Mouse (Mus musculus): Measurements from ENCODE around the gene Cbx8. TPM values are rescaled to one million over a fixed set of nuclear protein-coding genes. Genes with fewer than 3 reads are reported as not detected.

The Cbx8 gene
- polyA plus RNA-seq, 1 experiment: 7.4 TPM

GRCm38 (mm10) chr11:119035686-119036165, 5.0 kb downstream of the Cbx8 start:
- no peak overlapping the region for H3K4me3 ChIP-seq (replicated peaks; ENCODE audit: control insufficient read depth, low read depth, low read length)
- TF ChIP-seq CTCF (IDR thresholded peaks at IDR 0.05; ENCODE audit: control insufficient read depth, insufficient read depth, low read length): no peak
- TF ChIP-seq POLR2A (IDR thresholded peaks at IDR 0.05; ENCODE audit: borderline replicate concordance, control insufficient read depth, low read depth, low read length): no peak
- WGBS: 10% methylated on average over 21 of the region's 21 CpGs
- H3K4me1 ChIP-seq (ENCODE audit: control insufficient read depth, insufficient read depth, low read length): no peaks in the 10 kb centered on the region
- no peak overlapping the region for H3K27ac ChIP-seq (ENCODE audit: control insufficient read depth, insufficient read depth, low read depth, low read length, poor library complexity)

GRCm38 (mm10) chr11:119035094-119035685, 5.6 kb downstream of the Cbx8 start:
- no peak overlapping the region for H3K27ac ChIP-seq (ENCODE audit: control insufficient read depth, insufficient read depth, low read depth, low read length, poor library complexity)
- no peak overlapping the region for H3K4me3 ChIP-seq (replicated peaks; ENCODE audit: control insufficient read depth, low read depth, low read length)
- H3K4me1 ChIP-seq (ENCODE audit: control insufficient read depth, insufficient read depth, low read length): no peaks in the 10 kb centered on the region
- WGBS: 8% methylated on average over 21 of the region's 21 CpGs
- TF ChIP-seq CTCF (IDR thresholded peaks at IDR 0.05; ENCODE audit: control insufficient read depth, insufficient read depth, low read length) (no peak), POLR2A (IDR thresholded peaks at IDR 0.05; ENCODE audit: borderline replicate concordance, control insufficient read depth, low read depth, low read length) (no peak)

GRCm38 (mm10) chr11:119034635-119035034, 6.1 kb downstream of the Cbx8 start:
- no peak overlapping the region for H3K4me3 ChIP-seq (replicated peaks; ENCODE audit: control insufficient read depth, low read depth, low read length)
- H3K4me1 ChIP-seq (ENCODE audit: control insufficient read depth, insufficient read depth, low read length): no peaks in the 10 kb centered on the region
- H3K27ac ChIP-seq (ENCODE audit: control insufficient read depth, insufficient read depth, low read depth, low read length, poor library complexity): no peak overlapping the region
- TF ChIP-seq POLR2A (IDR thresholded peaks at IDR 0.05; ENCODE audit: borderline replicate concordance, control insufficient read depth, low read depth, low read length): no peak
- TF ChIP-seq CTCF (IDR thresholded peaks at IDR 0.05; ENCODE audit: control insufficient read depth, insufficient read depth, low read length): no peak
- WGBS: 18% methylated on average over 19 of the region's 19 CpGs

DNA sequence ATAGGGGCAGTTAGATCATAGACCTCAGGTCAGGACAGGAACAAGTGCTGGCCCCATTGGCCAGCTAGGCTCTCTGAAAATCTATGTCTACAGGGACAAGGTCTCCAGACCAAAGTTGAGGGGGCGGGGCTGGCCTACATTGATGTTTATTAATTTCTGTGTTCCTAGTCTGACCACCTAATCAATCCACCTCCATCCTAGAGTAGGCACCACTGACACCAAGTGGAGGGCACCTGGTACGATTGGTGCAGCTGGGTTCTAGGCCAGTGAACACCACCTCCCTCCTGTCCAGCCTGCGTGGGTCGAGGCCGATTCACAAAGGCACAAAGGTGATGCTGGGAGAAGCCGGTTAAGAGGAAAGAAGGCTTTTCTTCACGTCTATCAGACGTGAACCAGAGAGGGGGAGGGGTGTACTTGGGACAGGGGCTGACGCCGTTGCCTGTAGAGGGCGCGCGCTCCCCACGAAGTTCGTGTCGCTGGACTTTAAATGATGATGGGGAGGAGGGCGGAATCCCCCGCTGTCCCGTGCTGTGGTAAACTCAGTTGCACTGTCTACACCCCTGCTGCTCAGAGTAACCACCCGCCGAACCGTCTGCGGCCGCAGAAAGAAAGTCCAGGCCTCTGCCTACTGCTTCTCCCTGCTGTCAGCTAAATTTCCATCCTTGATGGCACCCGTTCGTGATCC, 6.8 kb downstream of the Cbx8 start:
- Histone ChIP-seq H3K4me3 (replicated peaks; ENCODE audit: control insufficient read depth, low read depth, low read length) (no peak overlapping the region), H3K27ac (ENCODE audit: control insufficient read depth, insufficient read depth, low read depth, low read length, poor library complexity) (no peak overlapping the region), H3K4me1 (ENCODE audit: control insufficient read depth, insufficient read depth, low read length) (no peaks in the 10 kb centered on the region)
- WGBS: 3% methylated on average over 26 of the region's 26 CpGs
- peak; percentile 91 for TF ChIP-seq CTCF (IDR thresholded peaks at IDR 0.05; ENCODE audit: control insufficient read depth, insufficient read depth, low read length)
- TF ChIP-seq POLR2A (IDR thresholded peaks at IDR 0.05; ENCODE audit: borderline replicate concordance, control insufficient read depth, low read depth, low read length): no peak

- Histone ChIP-seq H3K27ac (ENCODE audit: control insufficient read depth, insufficient read depth, low read depth, low read length, poor library complexity) (no peak overlapping the region), H3K4me3 (replicated peaks; ENCODE audit: control insufficient read depth, low read depth, low read length) (no peak overlapping the region), H3K4me1 (ENCODE audit: control insufficient read depth, insufficient read depth, low read length) (no peaks in the 10 kb centered on the region)
- TF ChIP-seq CTCF (IDR thresholded peaks at IDR 0.05; ENCODE audit: control insufficient read depth, insufficient read depth, low read length): no peak
- TF ChIP-seq POLR2A (IDR thresholded peaks at IDR 0.05; ENCODE audit: borderline replicate concordance, control insufficient read depth, low read depth, low read length): no peak
- WGBS: 76% methylated on average over 12 of the region's 12 CpGs
Measured at GRCm38 (mm10) chr11:119026203-119026602, 14.6 kb downstream of the Cbx8 start.

DNA sequence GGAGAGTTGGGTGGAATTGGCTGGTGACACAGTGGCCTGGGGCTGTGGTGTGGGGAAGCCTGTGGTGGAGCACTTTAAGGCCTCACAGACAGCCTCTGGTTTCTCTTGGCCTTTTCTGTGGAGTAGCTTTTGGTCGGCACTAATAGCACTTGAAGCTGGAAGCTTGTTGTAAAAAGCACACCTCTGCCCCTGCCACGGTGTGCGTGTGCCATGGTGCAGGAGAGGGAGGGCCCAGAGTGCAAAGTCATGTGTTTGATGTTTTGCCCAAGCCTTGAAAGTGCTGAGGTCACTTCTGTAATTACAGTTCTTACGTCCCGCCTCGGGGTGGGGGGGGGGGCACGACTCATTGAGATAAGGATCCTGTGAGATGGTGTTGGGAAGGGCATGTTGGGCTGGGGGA, 16.5 kb downstream of the Cbx8 start:
- H3K4me1 ChIP-seq (ENCODE audit: control insufficient read depth, insufficient read depth, low read length): no peaks in the 10 kb centered on the region
- TF ChIP-seq POLR2A (IDR thresholded peaks at IDR 0.05; ENCODE audit: borderline replicate concordance, control insufficient read depth, low read depth, low read length) (no peak), CTCF (IDR thresholded peaks at IDR 0.05; ENCODE audit: control insufficient read depth, insufficient read depth, low read length) (no peak)
- no peak overlapping the region for H3K4me3 ChIP-seq (replicated peaks; ENCODE audit: control insufficient read depth, low read depth, low read length)
- no peak overlapping the region for H3K27ac ChIP-seq (ENCODE audit: control insufficient read depth, insufficient read depth, low read depth, low read length, poor library complexity)
- WGBS: 7% methylated on average over 7 of the region's 7 CpGs

GRCm38 (mm10) chr11:119023616-119023980, 17.2 kb downstream of the Cbx8 start:
- Histone ChIP-seq H3K4me1 (ENCODE audit: control insufficient read depth, insufficient read depth, low read length) (no peaks in the 10 kb centered on the region), H3K4me3 (replicated peaks; ENCODE audit: control insufficient read depth, low read depth, low read length) (peak overlapping the region; percentile 43), H3K27ac (ENCODE audit: control insufficient read depth, insufficient read depth, low read depth, low read length, poor library complexity) (no peak overlapping the region)
- TF ChIP-seq POLR2A (IDR thresholded peaks at IDR 0.05; ENCODE audit: borderline replicate concordance, control insufficient read depth, low read depth, low read length) (no peak), CTCF (IDR thresholded peaks at IDR 0.05; ENCODE audit: control insufficient read depth, insufficient read depth, low read length) (no peak)
- WGBS: 3% methylated on average over 15 of the region's 15 CpGs

- Histone ChIP-seq H3K27ac (ENCODE audit: control insufficient read depth, insufficient read depth, low read depth, low read length, poor library complexity) (no peak within 1 kb of the TSS), H3K4me3 (replicated peaks; ENCODE audit: control insufficient read depth, low read depth, low read length) (peak within 1 kb of the TSS; percentile 43), H3K4me1 (ENCODE audit: control insufficient read depth, insufficient read depth, low read length) (no peaks in the 10 kb centered on the region)
- under 1% methylated on average over 79 of the region's 99 CpGs for WGBS
- TF ChIP-seq CTCF (IDR thresholded peaks at IDR 0.05; ENCODE audit: control insufficient read depth, insufficient read depth, low read length) (no peak), POLR2A (IDR thresholded peaks at IDR 0.05; ENCODE audit: borderline replicate concordance, control insufficient read depth, low read depth, low read length) (no peak)
Measured at GRCm38 (mm10) chr11:119022895-119023615, 17.7 kb downstream of the Cbx8 start, which contains the start of gene Cbx2. Cbx2 (plus strand) TSS chr11:119022962.

Measured in bone marrow, adult 2 months (tissue).